Mouse (Mus musculus) myocyte (in vitro differentiated cells): ENCODE measurements around the gene Fndc3b.

Experiments used
- MAX ChIP-seq: IDR thresholded peaks from one replicate; pipeline ENCODE4 v1.6.1; 2011; ENCODE audit warnings: low read depth, mild to moderate bottlenecking, control low read depth
- POLR2A ChIP-seq: IDR thresholded peaks from one replicate; pipeline ENCODE4 v1.6.1; 2011; ENCODE audit warnings: low read depth, mild to moderate bottlenecking, control low read depth, moderate library complexity; ENCODE audit not compliant: insufficient read length
- TCF12 ChIP-seq: IDR thresholded peaks from one replicate; pipeline ENCODE4 v1.6.1; 2011; ENCODE audit warnings: mild to moderate bottlenecking, control low read depth; ENCODE audit not compliant: poor library complexity, insufficient read depth, severe bottlenecking

- no peak for TF ChIP-seq POLR2A
- TF ChIP-seq MAX, result no peak
- TF ChIP-seq TCF12, result no peak
Measured at GRCm38 (mm10) chr3:27626301-27626700, 84.8 kb downstream of the Fndc3b start.
